Mouse (Mus musculus): Measurements from ENCODE around the gene Creg2.
A peak's percentile ranks its signal among the peaks of the same experiment; 100 is the strongest.

Creg2 gene

GRCm38 (mm10) chr1:39650435-39651240, 636 bp downstream of the Creg2 start:
- peak; percentile 84 for DNase-seq (ENCODE audit: inconsistent ontology term)

GRCm38 (mm10) chr1:39649691-39650434, 1.4 kb downstream of the Creg2 start:
- DNase-seq (ENCODE audit: inconsistent ontology term): no peak

GRCm38 (mm10) chr1:39648584-39648983, 2.7 kb downstream of the Creg2 start:
- no peak for DNase-seq (ENCODE audit: inconsistent ontology term)

GRCm38 (mm10) chr1:39645905-39646759, 5.1 kb downstream of the Creg2 start:
- peak; percentile 43 for DNase-seq (ENCODE audit: inconsistent ontology term)

DNA sequence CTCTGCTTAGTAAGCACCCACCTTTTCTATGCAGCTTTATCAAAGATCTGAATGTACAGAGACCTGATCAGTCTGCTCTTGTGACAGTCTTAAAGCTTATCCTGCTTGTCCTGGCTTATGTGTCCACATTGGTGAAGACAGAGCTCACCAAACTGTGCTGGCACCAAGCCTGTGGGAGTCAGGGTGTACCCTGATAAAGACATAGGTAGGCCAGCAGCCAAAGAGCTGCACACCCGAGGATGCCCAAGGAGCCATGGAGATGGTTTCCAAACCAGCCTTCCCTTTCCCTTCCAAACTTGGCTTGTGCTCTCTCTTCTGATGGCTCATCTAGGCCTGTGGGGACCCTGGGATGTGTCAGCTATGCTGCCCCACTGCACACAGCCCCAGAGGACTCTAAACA, 6.9 kb downstream of the Creg2 start:
- no peak for DNase-seq (ENCODE audit: inconsistent ontology term)

- no peak for DNase-seq (ENCODE audit: inconsistent ontology term)
These were observed 9.6 kb downstream of the Creg2 start for GRCm38 (mm10) chr1:39641667-39642066.

- no peak for DNase-seq (ENCODE audit: inconsistent ontology term)
These were observed 14.1 kb downstream of the Creg2 start for GRCm38 (mm10) chr1:39637139-39637538.

DNA sequence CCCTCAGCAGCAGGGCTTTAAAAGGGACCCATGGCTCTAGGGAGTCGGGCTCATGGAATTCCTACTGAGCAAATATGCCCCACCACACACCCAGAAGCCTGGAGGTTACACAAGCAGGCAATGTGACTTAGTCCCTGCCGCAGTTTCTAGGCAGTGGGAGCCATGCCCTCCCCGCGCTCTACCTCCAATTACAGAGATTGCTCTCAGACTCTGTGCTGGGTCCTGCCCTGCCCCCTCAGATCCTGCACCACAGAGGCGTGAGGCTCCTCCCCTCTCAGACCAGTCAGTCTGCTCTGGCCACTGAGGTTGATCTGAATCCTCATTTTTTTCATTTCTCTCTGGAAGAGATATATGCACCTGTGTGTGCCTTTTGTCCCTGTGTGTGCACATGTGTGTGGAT, 14.6 kb downstream of the Creg2 start:
- DNase-seq (ENCODE audit: inconsistent ontology term): peak; percentile 52

DNA sequence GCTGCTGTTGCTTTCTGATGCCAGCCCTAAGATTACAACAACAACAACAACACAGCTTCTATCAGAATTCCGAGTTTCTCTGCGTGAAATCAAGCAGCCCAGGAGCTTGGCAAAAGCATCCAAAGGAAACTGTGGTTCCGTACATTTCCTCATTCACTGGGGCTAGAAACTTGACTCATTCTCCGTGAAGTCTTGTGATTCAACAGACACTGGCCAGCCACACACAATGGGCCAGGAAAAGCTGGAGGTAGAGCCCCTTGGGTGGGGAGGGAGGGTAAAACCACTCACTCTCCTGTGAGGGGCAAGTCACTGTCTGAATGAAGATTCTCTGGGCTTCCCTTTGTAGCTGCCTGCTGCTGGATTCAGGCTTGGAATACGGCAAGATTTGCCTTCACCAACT, 15.1 kb downstream of the Creg2 start:
- peak; percentile 58 for DNase-seq (ENCODE audit: inconsistent ontology term)

- DNase-seq (ENCODE audit: inconsistent ontology term): no peak
These were observed 22.7 kb downstream of the Creg2 start for GRCm38 (mm10) chr1:39628606-39629005.

DNA sequence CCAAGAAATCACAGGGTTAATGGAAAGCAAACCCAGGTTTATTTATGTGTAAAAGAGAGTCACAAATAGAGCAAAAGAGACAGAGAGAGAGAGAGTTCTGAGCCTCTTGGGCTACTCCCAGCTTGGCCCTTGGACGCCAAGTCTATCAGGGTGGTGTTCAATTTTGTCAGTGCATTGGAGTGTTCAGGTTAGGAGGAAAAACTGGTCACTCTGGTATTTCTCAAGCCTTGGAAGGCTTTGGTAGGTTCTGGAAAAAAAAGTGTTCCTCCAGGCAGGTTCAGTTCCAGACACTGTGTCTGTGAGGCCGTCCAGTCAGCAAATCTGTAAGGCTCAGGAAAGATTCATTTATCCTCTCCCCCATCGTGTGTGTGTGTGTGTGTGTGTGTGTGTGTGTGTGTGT, 25.8 kb downstream of the Creg2 start:
- no peak for DNase-seq (ENCODE audit: inconsistent ontology term)

GRCm38 (mm10) chr1:39623729-39624128, 27.5 kb downstream of the Creg2 start:
- no peak for DNase-seq (ENCODE audit: inconsistent ontology term)

DNA sequence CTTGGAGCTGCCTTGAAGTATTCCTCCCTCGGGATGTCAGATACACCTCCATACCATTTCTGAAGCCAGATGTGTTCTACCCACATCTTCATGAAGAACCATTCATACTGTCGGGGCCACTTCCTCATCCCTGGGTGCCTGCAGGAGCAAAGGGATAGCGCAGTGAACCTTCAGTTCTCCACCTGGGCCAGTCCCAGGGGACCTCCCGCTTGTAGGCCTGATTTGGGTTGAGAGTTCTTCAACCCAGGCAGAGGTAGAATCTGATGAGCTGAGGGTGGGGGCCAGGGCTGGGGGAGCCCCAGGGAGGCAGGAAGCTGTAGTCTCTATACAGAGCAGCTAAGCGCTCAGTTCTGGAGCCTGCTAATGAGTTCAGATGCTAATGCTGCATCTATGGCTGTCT, 28.2 kb downstream of the Creg2 start:
- DNase-seq (ENCODE audit: inconsistent ontology term): no peak

DNA sequence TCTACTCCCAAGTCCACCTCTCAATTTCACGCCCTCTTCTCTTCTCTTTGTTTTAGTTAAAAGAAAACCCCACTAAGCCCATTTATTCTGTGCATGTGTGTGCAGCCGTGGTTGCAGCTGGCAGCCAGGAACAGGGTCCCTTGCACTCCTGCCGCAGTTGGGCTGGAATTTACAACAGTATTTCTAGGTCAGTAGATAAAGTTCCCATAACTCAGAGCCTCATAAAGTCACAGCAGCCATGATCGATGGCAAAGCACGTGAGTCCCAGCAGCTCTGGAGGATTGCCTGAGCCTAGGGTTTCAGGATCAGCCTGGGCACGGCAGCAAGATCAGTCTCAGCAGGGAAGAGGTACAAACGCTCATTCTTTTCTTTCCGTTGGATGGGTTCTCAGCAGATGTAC, 32.8 kb downstream of the Creg2 start:
- no peak for DNase-seq (ENCODE audit: inconsistent ontology term)

DNA sequence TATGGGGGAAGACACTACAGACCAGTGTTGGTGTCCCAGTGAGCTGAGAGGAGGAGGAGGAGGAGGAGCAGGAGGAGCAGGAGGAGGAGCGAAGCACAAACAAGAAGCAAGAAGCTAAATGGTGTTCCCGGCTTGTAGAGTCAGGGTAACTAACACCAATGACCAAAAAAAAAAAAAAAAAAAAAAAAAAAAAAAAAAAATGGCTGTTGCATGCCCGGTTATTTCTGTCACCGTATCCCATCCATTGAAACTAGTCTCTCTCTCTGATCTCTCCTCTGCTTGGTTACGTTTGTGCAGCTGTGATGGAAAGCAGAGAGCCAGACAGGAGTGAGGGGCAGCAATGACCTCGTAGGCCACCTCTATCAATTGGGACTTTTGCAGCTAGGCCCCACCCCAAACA, 35.7 kb downstream of the Creg2 start:
- no peak for DNase-seq (ENCODE audit: inconsistent ontology term)

DNA sequence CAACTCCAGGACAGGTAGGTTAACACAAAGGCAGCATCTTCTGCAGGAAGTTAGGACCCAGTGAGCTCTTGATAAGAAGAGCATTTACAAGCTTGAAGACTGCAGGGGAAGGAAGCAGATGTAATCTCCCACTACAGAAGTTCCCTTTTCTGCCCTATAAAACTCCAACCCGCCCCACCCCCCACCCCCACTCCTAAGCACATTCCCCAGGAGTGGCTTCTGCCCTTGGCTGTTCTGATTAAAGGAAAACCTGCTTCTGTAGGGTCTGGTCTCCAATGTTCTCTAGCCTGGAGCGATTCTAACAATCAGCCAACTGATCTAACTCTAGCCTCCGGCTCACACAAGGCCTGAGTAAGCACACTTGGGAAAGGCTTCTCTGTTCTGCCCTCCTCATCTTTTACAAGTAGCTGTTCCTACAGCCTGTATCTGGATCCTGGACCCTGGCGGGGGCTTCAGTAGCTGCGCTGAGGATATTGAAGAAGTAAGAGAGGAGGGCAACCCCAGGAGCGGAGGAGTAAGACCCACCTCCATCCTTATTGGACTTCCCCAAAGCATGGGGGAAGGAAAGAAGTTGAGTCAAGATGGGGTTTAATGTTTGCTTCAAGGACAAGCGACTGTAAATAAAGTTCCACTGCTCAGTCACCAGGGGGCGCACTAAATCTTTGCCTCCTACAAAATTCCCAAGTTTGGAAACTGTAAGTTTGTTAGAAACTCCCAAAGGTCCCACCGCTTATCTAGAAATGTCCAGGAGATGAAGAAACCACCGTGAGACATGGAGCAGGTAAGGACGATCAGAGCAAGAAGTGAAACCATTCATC, 36.6 kb downstream of the Creg2 start:
- peak; percentile 35 for DNase-seq (ENCODE audit: inconsistent ontology term)

DNA sequence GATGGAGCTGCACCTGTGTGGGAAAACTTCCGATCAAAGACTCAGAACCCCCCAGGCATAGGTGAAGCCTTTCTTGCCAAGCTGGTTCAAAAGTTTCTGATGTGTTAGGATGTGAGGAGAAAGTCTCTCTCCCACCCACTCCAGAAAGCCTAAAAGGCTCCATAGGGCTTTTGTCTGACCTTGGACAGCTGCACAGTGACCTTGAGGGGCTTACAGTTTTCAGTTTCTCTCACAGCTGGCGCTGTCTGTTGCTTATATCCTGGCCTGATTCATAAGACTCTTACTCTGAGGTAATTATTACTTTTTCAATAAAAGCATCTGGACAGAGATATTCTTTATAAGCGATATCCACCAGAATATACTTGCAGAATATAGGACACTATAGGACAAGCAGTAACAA, 38.2 kb downstream of the Creg2 start:
- DNase-seq (ENCODE audit: inconsistent ontology term): no peak

DNA sequence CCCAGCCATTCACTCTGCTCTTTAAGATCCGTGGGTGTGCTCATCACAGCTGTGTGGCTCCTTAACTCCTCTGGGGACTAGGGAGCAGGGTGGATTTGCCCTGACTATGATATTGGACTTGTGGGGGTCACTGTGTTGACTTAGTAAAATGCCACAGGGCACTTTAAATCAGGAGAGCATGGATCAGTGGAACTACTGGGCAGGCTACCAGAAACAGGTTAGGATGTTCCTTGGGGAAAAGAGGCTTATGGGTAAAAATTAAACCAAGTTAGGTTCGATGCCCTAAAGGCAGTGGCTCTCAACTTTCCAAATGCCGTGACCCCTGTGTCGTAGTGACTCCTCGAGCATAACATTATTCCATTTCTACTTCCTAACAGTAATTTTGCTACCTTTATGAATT, 38.8 kb downstream of the Creg2 start:
- DNase-seq (ENCODE audit: inconsistent ontology term): no peak

DNA sequence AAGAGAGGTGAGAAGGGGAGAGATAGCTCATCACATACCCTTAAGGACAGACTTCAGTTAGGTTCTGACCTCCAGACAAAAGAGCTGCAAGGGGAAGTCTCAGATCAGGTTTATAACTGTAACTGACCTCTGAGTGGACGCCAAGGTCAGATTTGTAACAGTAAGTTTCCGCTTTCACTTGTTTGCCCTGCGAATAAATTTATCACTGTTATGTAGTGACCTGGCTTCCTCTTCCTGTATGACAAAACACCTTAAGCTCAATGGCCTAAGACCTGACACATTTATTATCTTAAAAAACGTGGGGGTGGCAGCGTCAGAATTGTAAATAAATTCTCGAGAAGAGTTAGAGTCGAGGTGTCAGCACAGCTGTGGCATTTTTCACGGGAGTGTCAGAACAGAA, 42.7 kb downstream of the Creg2 start:
- DNase-seq (ENCODE audit: inconsistent ontology term): no peak

- no peak for DNase-seq (ENCODE audit: inconsistent ontology term)
These were observed 48.8 kb downstream of the Creg2 start for GRCm38 (mm10) chr1:39602477-39602876.

- DNase-seq (ENCODE audit: inconsistent ontology term): peak; percentile 95
These were observed 52.5 kb downstream of the Creg2 start for GRCm38 (mm10) chr1:39598726-39599125.
